Comparison of ENCODE assay signal across 9 mouse cellular contexts in genomic region chr11:8534893-8535292, GRCm38 (mm10).
DNase-seq lines count a peak whose midpoint lies in the region; ATAC-seq lines count a peak whose summit lies in the region.
"Had no signal": no experiment of that assay in that cellular context is flagged by ENCODE, and none has a peak within 500 bp of the region (broad histone marks: within the 10 kb centered on the region; RNA-seq: fewer than 3 reads in every experiment).

No protein-coding gene starts in this region.

- H3K9ac ChIP-seq in kidney, embryonic 15.5 days: no peak overlapping the region
- no peak overlapping the region for H3K9ac ChIP-seq in limb, embryonic 12.5 days (replicated peaks)
- H3K9ac ChIP-seq in stomach, embryonic 15.5 days: no peak overlapping the region

- no peak overlapping the region for H3K27ac ChIP-seq in kidney, embryonic 15.5 days
- H3K27ac ChIP-seq in limb, embryonic 12.5 days: no peak overlapping the region
- no peak overlapping the region for H3K27ac ChIP-seq in stomach, embryonic 15.5 days

- no peak overlapping the region for H3K4me3 ChIP-seq in kidney, embryonic 15.5 days (replicated peaks)
- H3K4me3 ChIP-seq in limb, embryonic 12.5 days (replicated peaks): no peak overlapping the region
- no peak overlapping the region for H3K4me3 ChIP-seq in stomach, embryonic 15.5 days (replicated peaks)
- H3K4me3 ChIP-seq: myocyte had no signal

- no peak; the same call in 1 of the 2 replicates for ATAC-seq in kidney, embryonic 15.5 days (replicated peaks; ENCODE audit: low FRiP score)
- peak; percentile 23; the same call in 1 of the 2 replicates for ATAC-seq in limb, embryonic 12.5 days (ENCODE audit: insufficient number of reproducible peaks, insufficient read depth, low FRiP score, low TSS enrichment, low read depth)
- peak; percentile 23; the same call in 1 of the 2 replicates for ATAC-seq in stomach, embryonic 15.5 days (ENCODE audit: insufficient read depth, low FRiP score, low read depth)

- no peaks in the 10 kb centered on the region for H3K9me3 ChIP-seq in kidney, embryonic 15.5 days (replicated peaks)
- no peaks in the 10 kb centered on the region for H3K9me3 ChIP-seq in limb, embryonic 12.5 days
- H3K9me3 ChIP-seq in stomach, embryonic 15.5 days: no peaks in the 10 kb centered on the region

- peaks cover 58% of the 10 kb centered on the region for H3K36me3 ChIP-seq in kidney, embryonic 15.5 days
- peaks cover 95% of the 10 kb centered on the region for H3K36me3 ChIP-seq in limb, embryonic 12.5 days
- peaks cover 10% of the 10 kb centered on the region for H3K36me3 ChIP-seq in stomach, embryonic 15.5 days

- peak; percentile 54 for DNase-seq in kidney, adult 11 months
- peak; percentile 47 for DNase-seq in cerebellum, adult 9-10 months
- DNase-seq in frontal cortex, postnatal 10 days (ENCODE audit: low spot score in 2 of 2): peak; percentile 36 to 71
- peak; percentile 69 to 78 for DNase-seq in kidney, adult 8-10 months
- peak; percentile 65 for DNase-seq in neural tube, embryonic 10.5 days (ENCODE audit: extremely low spot score, low spot score)

- 26% methylated on average over 4 of the region's 4 CpGs for WGBS in kidney, embryonic 15.5 days
- WGBS in limb, embryonic 12.5 days: 24% methylated on average over 4 of the region's 4 CpGs
- WGBS in stomach, embryonic 15.5 days: 18% methylated on average over 4 of the region's 4 CpGs

- no peak overlapping the region for H3K4me2 ChIP-seq in kidney, embryonic 15.5 days
- H3K4me2 ChIP-seq in limb, embryonic 12.5 days: no peak overlapping the region
- no peak overlapping the region for H3K4me2 ChIP-seq in stomach, embryonic 15.5 days

- no peaks in the 10 kb centered on the region for H3K27me3 ChIP-seq in kidney, embryonic 15.5 days
- H3K27me3 ChIP-seq in limb, embryonic 12.5 days: no peaks in the 10 kb centered on the region
- H3K27me3 ChIP-seq in stomach, embryonic 15.5 days (replicated peaks): no peaks in the 10 kb centered on the region

- H3K4me1 ChIP-seq in kidney, embryonic 15.5 days: peaks cover 39% of the 10 kb centered on the region
- H3K4me1 ChIP-seq in limb, embryonic 12.5 days (replicated peaks): 0 out of 2 replicates have a peak, but pooled peaks cover 6% of the 10 kb centered on the region
- H3K4me1 ChIP-seq in stomach, embryonic 15.5 days: no peaks in the 10 kb centered on the region
